Mouse (Mus musculus): ENCODE measurements at regions not wholly inside any gene's neighbourhood (a gene's known extent, or its start where the extent isn't known, plus 50 kb on each side); places are given as distances from the start of the nearest gene placed in this dataset.

- peak; percentile 42 to 92 for DNase-seq (ENCODE audit: extremely low spot score in 1 of 2, low spot score in 1 of 2)
Observed at GRCm38 (mm10) chr6:51362475-51363226, 69.8 kb upstream of the Nfe2l3 start.

- DNase-seq (ENCODE audit: extremely low spot score in 1 of 2, low spot score in 1 of 2): no peak
Observed at GRCm38 (mm10) chr6:51364776-51365175, 67.7 kb upstream of the Nfe2l3 start.

GRCm38 (mm10) chr6:51369771-51370170 lies 62.7 kb upstream of the Nfe2l3 start:
- DNase-seq (ENCODE audit: extremely low spot score in 1 of 2, low spot score in 1 of 2): no peak

GRCm38 (mm10) chr6:51372357-51372756 lies 60.1 kb upstream of the Nfe2l3 start:
- DNase-seq (ENCODE audit: extremely low spot score in 1 of 2, low spot score in 1 of 2): no peak

- DNase-seq (ENCODE audit: extremely low spot score in 1 of 2, low spot score in 1 of 2): no peak
Observed at GRCm38 (mm10) chr6:51378436-51378835, 54.0 kb upstream of the Nfe2l3 start.

GRCm38 (mm10) chr6:51379074-51379473 lies 53.4 kb upstream of the Nfe2l3 start:
- DNase-seq (ENCODE audit: extremely low spot score in 1 of 2, low spot score in 1 of 2): no peak

GRCm38 (mm10) chr6:51379560-51380274 lies 52.8 kb upstream of the Nfe2l3 start:
- DNase-seq (ENCODE audit: extremely low spot score in 1 of 2, low spot score in 1 of 2): peak; percentile 29 to 74

- DNase-seq (ENCODE audit: extremely low spot score in 1 of 2, low spot score in 1 of 2): no peak
Observed at GRCm38 (mm10) chr6:51380275-51380575, 52.2 kb upstream of the Nfe2l3 start.

GRCm38 (mm10) chr6:51381465-51381864 lies 51.0 kb upstream of the Nfe2l3 start:
- DNase-seq (ENCODE audit: extremely low spot score in 1 of 2, low spot score in 1 of 2): no peak
